In genomic region chr5:91307031-91307430, GRCm38 (mm10) we compare ENCODE assay signal across 15 mouse cellular contexts.
DNase-seq lines count a peak whose midpoint lies in the region; ATAC-seq and TF ChIP-seq lines count a peak whose summit lies in the region.
"Had no signal": no experiment of that assay in that cellular context is flagged by ENCODE, and none has a peak within 500 bp of the region (broad histone marks: within the 10 kb centered on the region; RNA-seq: fewer than 3 reads in every experiment).

No protein-coding gene starts in this region.

- no peaks in the 10 kb centered on the region for H3K79me2 ChIP-seq in CH12.LX (replicated peaks; ENCODE audit: control insufficient read depth, extremely low read depth, insufficient read depth, poor library complexity, severe bottlenecking)

- H3K4me2 ChIP-seq in kidney, postnatal 0 days (ENCODE audit: low read length): no peak overlapping the region
- no peak overlapping the region for H3K4me2 ChIP-seq in CH12.LX (ENCODE audit: insufficient read depth, low read depth, poor library complexity, severe bottlenecking)
- no peak overlapping the region for H3K4me2 ChIP-seq in intestine, embryonic 14.5 days (ENCODE audit: low read length)
- H3K4me2 ChIP-seq: heart, embryonic 15.5 days; liver, embryonic 11.5 days had no signal

- no peaks in the 10 kb centered on the region for H3K4me1 ChIP-seq in kidney, postnatal 0 days (replicated peaks; ENCODE audit: insufficient read depth, low read length)
- no peaks in the 10 kb centered on the region for H3K4me1 ChIP-seq in CH12.LX (ENCODE audit: control insufficient read depth in 1 of 2, insufficient read depth in 2 of 2)
- no peaks in the 10 kb centered on the region; the same call in 1 of the 2 replicates for H3K4me1 ChIP-seq in intestine, embryonic 14.5 days (replicated peaks; ENCODE audit: control insufficient read depth, insufficient read depth, low read length)
- H3K4me1 ChIP-seq: heart, embryonic 15.5 days had no signal

- no peaks in the 10 kb centered on the region for H3K27me3 ChIP-seq in kidney, postnatal 0 days (ENCODE audit: insufficient read depth, low read length)
- H3K27me3 ChIP-seq in CH12.LX (replicated peaks): no peaks in the 10 kb centered on the region
- no peaks in the 10 kb centered on the region for H3K27me3 ChIP-seq in intestine, embryonic 14.5 days (replicated peaks; ENCODE audit: control insufficient read depth, insufficient read depth, low read length)
- H3K27me3 ChIP-seq: heart, embryonic 15.5 days had no signal

- no peak overlapping the region for H3K4me3 ChIP-seq in kidney, postnatal 0 days (replicated peaks; ENCODE audit: low read depth, low read length)
- H3K4me3 ChIP-seq in CH12.LX (replicated peaks in 1 of 3; ENCODE audit: low read depth in 2 of 3, low read length in 2 of 3, poor library complexity in 1 of 3): no peak overlapping the region
- H3K4me3 ChIP-seq in intestine, embryonic 14.5 days (ENCODE audit: low read depth, low read length): no peak overlapping the region
- H3K4me3 ChIP-seq in gastrocnemius, adult 2 months: no peak overlapping the region
- H3K4me3 ChIP-seq: heart, embryonic 15.5 days had no signal

- peak; percentile 49 for TF ChIP-seq CTCF in kidney, postnatal 0 days (IDR thresholded peaks at IDR 0.05; ENCODE audit: low read depth)
- TF ChIP-seq CTCF in CH12.LX (conservative IDR thresholded peaks at IDR 0.05 in 1 of 2, IDR thresholded peaks at IDR 0.05 in 1 of 2; ENCODE audit: low read depth in 2 of 2, low read length in 2 of 2): 0 out of 4 replicates have a peak, but pooled peaks of 1 of the 2 experiments have one; percentile 2
- no peak for TF ChIP-seq CTCF in gastrocnemius, adult 2 months (IDR thresholded peaks at IDR 0.05)

- DNase-seq in kidney, postnatal 0 days (ENCODE audit: low spot score): peak; percentile 27
- no peak for DNase-seq in kidney, postnatal 36 days
- peak; percentile 84 for DNase-seq in 3T3-L1 (ENCODE audit: low read depth, low spot score)
- DNase-seq in CH12.LX (ENCODE audit: extremely low read depth): no peak
- DNase-seq in intestine, embryonic 14.5 days (ENCODE audit: low spot score): no peak
- no peak for DNase-seq in gastrocnemius, adult 2 months
- DNase-seq: adrenal gland, adult 8-10 months; cerebellum, adult 9-11 months; heart, adult 11 months; kidney, postnatal 10 days; right cerebral cortex, postnatal 25 days; thymus, adult 18-20 months had no signal

- no peak; the same call in 1 of the 2 replicates for TF ChIP-seq RAD21 in CH12.LX (IDR thresholded peaks at IDR 0.05; ENCODE audit: low read depth, low read length)

- dilution Hi-C loops in CH12.LX (cut with MboI; ENCODE audit: extremely low pct_ligation_motif_present, extremely low pct_unique_long_range_greater_than_20kb, low sequenced_read_pairs): no loop called here

- H3K9me3 ChIP-seq in kidney, postnatal 0 days (replicated peaks; ENCODE audit: low read length): no peaks in the 10 kb centered on the region
- H3K9me3 ChIP-seq in CH12.LX (replicated peaks; ENCODE audit: low read length): no peaks in the 10 kb centered on the region
- no peaks in the 10 kb centered on the region for H3K9me3 ChIP-seq in intestine, embryonic 14.5 days (ENCODE audit: control insufficient read depth, low read length)
- H3K9me3 ChIP-seq: heart, embryonic 15.5 days had no signal

- TF ChIP-seq EP300 in CH12.LX (IDR thresholded peaks at IDR 0.05; ENCODE audit: low read length): no peak

- in situ Hi-C loops in CH12.LX (cut with MboI; ENCODE audit: low pct_ligation_motif_present, low pct_unique_long_range_greater_than_20kb, low sequenced_read_pairs): loop anchor here (10.0 to 25.0 kb wide), 2 partner anchors 270 to 332 kb away; partner anchors contain the start of gene Epgn

- intact Hi-C loops in gastrocnemius, adult 2 months (cut with DNase I): loop anchor here (2.0 to 5.0 kb wide), 2 partner anchors 330 to 354 kb away; no protein-coding TSS in a partner anchor

- 70% methylated on average over 3 of the region's 3 CpGs for WGBS in kidney, postnatal 0 days
- WGBS in intestine, embryonic 14.5 days: 77% methylated on average over 3 of the region's 3 CpGs

- ATAC-seq in kidney, postnatal 0 days (replicated peaks; ENCODE audit: low FRiP score, low read depth): 0 out of 2 replicates have a peak, but pooled peaks have one; percentile 17
- ATAC-seq in intestine, embryonic 14.5 days (replicated peaks; ENCODE audit: low FRiP score, low TSS enrichment, low read depth): 0 out of 2 replicates have a peak, but pooled peaks have one; percentile 50
- ATAC-seq in inflammation-experienced regulatory T-cells, adult 6 months: no peak

- H3K36me3 ChIP-seq in kidney, postnatal 0 days (ENCODE audit: insufficient read depth, low read length): no peaks in the 10 kb centered on the region
- H3K36me3 ChIP-seq in CH12.LX (replicated peaks in 1 of 2; ENCODE audit: control insufficient read depth in 1 of 2, insufficient read depth in 1 of 2, low read length in 1 of 2): no peaks in the 10 kb centered on the region
- H3K36me3 ChIP-seq in intestine, embryonic 14.5 days (ENCODE audit: control insufficient read depth, insufficient read depth, low read length): no peaks in the 10 kb centered on the region
- H3K36me3 ChIP-seq: heart, embryonic 15.5 days had no signal

- TF ChIP-seq POLR2A in CH12.LX (IDR thresholded peaks at IDR 0.05; ENCODE audit: low read depth, low read length): no peak

- H3K9ac ChIP-seq in kidney, postnatal 0 days (ENCODE audit: low read depth, low read length): no peak overlapping the region
- no peak overlapping the region for H3K9ac ChIP-seq in CH12.LX (ENCODE audit: insufficient read depth, low read depth)
- no peak overlapping the region for H3K9ac ChIP-seq in intestine, embryonic 14.5 days (ENCODE audit: low read length)
- H3K9ac ChIP-seq: heart, embryonic 15.5 days had no signal

- H3K27ac ChIP-seq in kidney, postnatal 0 days: no peak overlapping the region
- H3K27ac ChIP-seq in CH12.LX (ENCODE audit: insufficient read depth, low read depth): no peak overlapping the region
- no peak overlapping the region for H3K27ac ChIP-seq in intestine, embryonic 14.5 days (ENCODE audit: low read depth)
- H3K27ac ChIP-seq in gastrocnemius, adult 2 months: no peak overlapping the region
- H3K27ac ChIP-seq: heart, embryonic 15.5 days had no signal

TF ChIP-seq in CH12.LX, 34 proteins besides CTCF, POLR2A, EP300 and RAD21:
- TF ChIP-seq MAFK (IDR thresholded peaks at IDR 0.05; ENCODE audit: insufficient replicate concordance, low read length) (no peak), SMC3 (IDR thresholded peaks at IDR 0.05; ENCODE audit: low read depth, low read length) (peak; percentile 31)

Comparison
In these comparisons a context has a peak if more than half of its experiments do, and no peak if none do; other contexts are left out.
1. DNase-seq: peak in kidney, postnatal 0 days (single experiment) and 3T3-L1 (single experiment); none in kidney, postnatal 36 days (0 of 2), CH12.LX (single experiment), intestine, embryonic 14.5 days (single experiment) and gastrocnemius, adult 2 months (single experiment).